ENCODE assay signal across 10 mouse cellular contexts in the genomic region with DNA sequence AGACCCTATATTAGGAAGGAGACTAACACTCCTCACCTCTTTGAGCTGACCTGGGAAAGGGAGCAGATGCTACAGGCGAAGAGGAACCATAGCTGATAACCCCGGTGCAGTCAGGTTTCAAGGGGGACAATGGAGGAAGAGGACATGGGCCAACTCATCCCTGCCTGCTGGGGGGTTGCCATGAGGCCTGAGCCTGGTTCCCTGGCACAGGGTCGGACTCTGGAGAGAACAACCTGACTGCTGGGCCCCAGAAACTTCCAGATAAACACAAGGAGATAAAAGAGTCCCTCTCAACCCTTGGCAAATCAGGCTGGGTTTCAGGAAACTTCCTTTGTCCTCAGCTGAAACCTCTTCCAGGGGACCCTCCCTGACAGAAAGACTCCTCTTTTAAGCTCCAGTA. TPM values are rescaled to one million over a fixed set of nuclear protein-coding genes. Genes with fewer than 3 reads are reported as not detected.
DNase-seq lines count a peak whose midpoint lies in the region; ATAC-seq lines count a peak whose summit lies in the region.
"Had no signal": no experiment of that assay in that cellular context is flagged by ENCODE, and none has a peak within 500 bp of the region (broad histone marks: within the 10 kb centered on the region; RNA-seq: fewer than 3 reads in every experiment).

No protein-coding gene starts in this region.

- 41% methylated on average over 3 of the region's 3 CpGs for WGBS in heart, embryonic 10.5 days
- WGBS in liver, embryonic 13.5 days (ENCODE audit: insufficient replicate concordance): 22% methylated on average over 3 of the region's 3 CpGs
- WGBS in embryonic facial prominence, embryonic 13.5 days: 86% methylated on average over 3 of the region's 3 CpGs
- 79% methylated on average over 3 of the region's 3 CpGs for WGBS in limb, embryonic 15.5 days

- H3K9ac ChIP-seq in liver, embryonic 13.5 days: no peak overlapping the region
- H3K9ac ChIP-seq in embryonic facial prominence, embryonic 13.5 days: no peak overlapping the region
- no peak overlapping the region for H3K9ac ChIP-seq in limb, embryonic 15.5 days

- ATAC-seq in liver, embryonic 13.5 days (ENCODE audit: low read depth): no peak
- ATAC-seq in embryonic facial prominence, embryonic 13.5 days (ENCODE audit: insufficient number of reproducible peaks, insufficient read depth, low FRiP score, low TSS enrichment, low read depth): no peak
- ATAC-seq in limb, embryonic 15.5 days (ENCODE audit: insufficient number of reproducible peaks, low FRiP score, low TSS enrichment, low read depth): no peak
- ATAC-seq: CD4-positive, CD25-positive, alpha-beta regulatory T cell, adult 4 months had no signal

- DNase-seq in heart, embryonic 10.5 days (ENCODE audit: low spot score): no peak
- no peak for DNase-seq in heart, adult 8-10 months (ENCODE audit: low spot score)
- no peak for DNase-seq in liver, embryonic 13.5 days
- DNase-seq in liver: no peak
- DNase-seq in retina, postnatal 1 day: no peak
- DNase-seq in B cell, adult 2 months: no peak
- DNase-seq: thymus, adult 18-20 months had no signal

- no peaks in the 10 kb centered on the region for H3K9me3 ChIP-seq in heart, embryonic 10.5 days
- H3K9me3 ChIP-seq in liver, embryonic 13.5 days (replicated peaks): no peaks in the 10 kb centered on the region
- H3K9me3 ChIP-seq in embryonic facial prominence, embryonic 13.5 days: no peaks in the 10 kb centered on the region
- no peaks in the 10 kb centered on the region for H3K9me3 ChIP-seq in limb, embryonic 15.5 days

- H3K4me1 ChIP-seq in heart, embryonic 10.5 days: peaks cover 92% of the 10 kb centered on the region
- peaks cover 33% of the 10 kb centered on the region for H3K4me1 ChIP-seq in liver, embryonic 13.5 days (replicated peaks)
- peaks cover 24% of the 10 kb centered on the region for H3K4me1 ChIP-seq in embryonic facial prominence, embryonic 13.5 days
- peaks cover 43% of the 10 kb centered on the region for H3K4me1 ChIP-seq in limb, embryonic 15.5 days

- H3K4me2 ChIP-seq in liver, embryonic 13.5 days: no peak overlapping the region
- H3K4me2 ChIP-seq in embryonic facial prominence, embryonic 13.5 days: no peak overlapping the region
- H3K4me2 ChIP-seq in limb, embryonic 15.5 days: no peak overlapping the region

- peaks cover 4% of the 10 kb centered on the region; the same call in 1 of the 2 replicates for H3K27me3 ChIP-seq in heart, embryonic 10.5 days (ENCODE audit: insufficient read depth, poor library complexity, severe bottlenecking)
- peaks cover 8% of the 10 kb centered on the region for H3K27me3 ChIP-seq in liver, embryonic 13.5 days
- peaks cover 8% of the 10 kb centered on the region for H3K27me3 ChIP-seq in embryonic facial prominence, embryonic 13.5 days
- H3K27me3 ChIP-seq in limb, embryonic 15.5 days: peaks cover 1% of the 10 kb centered on the region

- H3K27ac ChIP-seq in heart, embryonic 10.5 days: peak overlapping the region; percentile 81
- H3K27ac ChIP-seq in liver, embryonic 13.5 days: peak overlapping the region; percentile 45
- H3K27ac ChIP-seq in embryonic facial prominence, embryonic 13.5 days: peak overlapping the region; percentile 28; the same call in 1 of the 2 replicates
- H3K27ac ChIP-seq in limb, embryonic 15.5 days: peak overlapping the region; percentile 43; the same call in 1 of the 2 replicates

- peaks cover 22% of the 10 kb centered on the region for H3K36me3 ChIP-seq in heart, embryonic 10.5 days
- H3K36me3 ChIP-seq in liver, embryonic 13.5 days: no peaks in the 10 kb centered on the region
- no peaks in the 10 kb centered on the region for H3K36me3 ChIP-seq in embryonic facial prominence, embryonic 13.5 days
- H3K36me3 ChIP-seq in limb, embryonic 15.5 days: no peaks in the 10 kb centered on the region

- no peak overlapping the region for H3K4me3 ChIP-seq in heart, embryonic 10.5 days
- no peak overlapping the region for H3K4me3 ChIP-seq in liver, embryonic 13.5 days (replicated peaks)
- no peak overlapping the region for H3K4me3 ChIP-seq in embryonic facial prominence, embryonic 13.5 days
- H3K4me3 ChIP-seq in limb, embryonic 15.5 days: no peak overlapping the region

RNA-seq across cellular contexts. Expression of a gene that starts 7.4 kb away (rescaled TPM):
- polyA plus RNA-seq in heart, embryonic 10.5 days (2016; fragmentation: Nextera tagmentation; extraction: Ambion mirVana): 23.6 and 30.8 TPM in 2 replicates
- total RNA-seq in heart, adult 8-10 months (2022): 100 to 1,000 TPM in 1 of 4 experiments, 10 to 100 TPM in 3; 78.1 to 110 (median 93.3) TPM
- 1.5 and 1.9 TPM in 2 replicates for polyA plus RNA-seq in liver, embryonic 13.5 days (2015; fragmentation: Nextera tagmentation; extraction: Ambion mirVana)
- polyA plus RNA-seq in embryonic facial prominence, embryonic 13.5 days (2015; fragmentation: Nextera tagmentation; extraction: Ambion mirVana): 19.0 and 25.2 TPM in 2 replicates
- polyA plus RNA-seq in limb, embryonic 15.5 days (2015; fragmentation: Nextera tagmentation; extraction: Ambion mirVana): 24.5 and 25.9 TPM in 2 replicates

RNA-seq across cellular contexts. Expression of a gene that starts 38.9 kb away (rescaled TPM):
- polyA plus RNA-seq in heart, embryonic 10.5 days (2016; fragmentation: Nextera tagmentation; extraction: Ambion mirVana): 332 and 360 TPM in 2 replicates
- 100 to 1,000 TPM; 452 to 674 (median 565) TPM for total RNA-seq in heart, adult 8-10 months (2022)
- 525 and 552 TPM in 2 replicates for polyA plus RNA-seq in liver, embryonic 13.5 days (2015; fragmentation: Nextera tagmentation; extraction: Ambion mirVana)
- polyA plus RNA-seq in embryonic facial prominence, embryonic 13.5 days (2015; fragmentation: Nextera tagmentation; extraction: Ambion mirVana): 653 and 689 TPM in 2 replicates
- polyA plus RNA-seq in limb, embryonic 15.5 days (2015; fragmentation: Nextera tagmentation; extraction: Ambion mirVana): 429 and 600 TPM in 2 replicates

RNA-seq across cellular contexts. Expression of a gene that starts 47.0 kb away (rescaled TPM):
- 202 and 240 TPM in 2 replicates for polyA plus RNA-seq in heart, embryonic 10.5 days (2016; fragmentation: Nextera tagmentation; extraction: Ambion mirVana)
- total RNA-seq in heart, adult 8-10 months (2022): 10 to 100 TPM; 80.8 to 93.9 (median 90.0) TPM
- polyA plus RNA-seq in liver, embryonic 13.5 days (2015; fragmentation: Nextera tagmentation; extraction: Ambion mirVana): 151 and 159 TPM in 2 replicates
- 168 and 190 TPM in 2 replicates for polyA plus RNA-seq in embryonic facial prominence, embryonic 13.5 days (2015; fragmentation: Nextera tagmentation; extraction: Ambion mirVana)
- polyA plus RNA-seq in limb, embryonic 15.5 days (2015; fragmentation: Nextera tagmentation; extraction: Ambion mirVana): 165 and 185 TPM in 2 replicates

RNA-seq across cellular contexts. Expression of a gene that starts 55.1 kb away (rescaled TPM):
- 12.4 and 13.1 TPM in 2 replicates for polyA plus RNA-seq in heart, embryonic 10.5 days (2016; fragmentation: Nextera tagmentation; extraction: Ambion mirVana)
- total RNA-seq in heart, adult 8-10 months (2022): 10 to 100 TPM; 12.1 to 14.1 (median 12.6) TPM
- 4.2 and 4.4 TPM in 2 replicates for polyA plus RNA-seq in liver, embryonic 13.5 days (2015; fragmentation: Nextera tagmentation; extraction: Ambion mirVana)
- polyA plus RNA-seq in embryonic facial prominence, embryonic 13.5 days (2015; fragmentation: Nextera tagmentation; extraction: Ambion mirVana): 11.6 and 14.6 TPM in 2 replicates
- 9.3 and 12.5 TPM in 2 replicates for polyA plus RNA-seq in limb, embryonic 15.5 days (2015; fragmentation: Nextera tagmentation; extraction: Ambion mirVana)

Comparison
In these comparisons a context has a peak if more than half of its experiments do, and no peak if none do; other contexts are left out.
1. H3K27ac ChIP-seq: peak in every context shown above with its lines; median percentile 81 in heart, embryonic 10.5 days; 45 in liver, embryonic 13.5 days; 43 in limb, embryonic 15.5 days; 28 in embryonic facial prominence, embryonic 13.5 days.